ENCODE assay signal across 28 mouse cellular contexts in the genomic region with DNA sequence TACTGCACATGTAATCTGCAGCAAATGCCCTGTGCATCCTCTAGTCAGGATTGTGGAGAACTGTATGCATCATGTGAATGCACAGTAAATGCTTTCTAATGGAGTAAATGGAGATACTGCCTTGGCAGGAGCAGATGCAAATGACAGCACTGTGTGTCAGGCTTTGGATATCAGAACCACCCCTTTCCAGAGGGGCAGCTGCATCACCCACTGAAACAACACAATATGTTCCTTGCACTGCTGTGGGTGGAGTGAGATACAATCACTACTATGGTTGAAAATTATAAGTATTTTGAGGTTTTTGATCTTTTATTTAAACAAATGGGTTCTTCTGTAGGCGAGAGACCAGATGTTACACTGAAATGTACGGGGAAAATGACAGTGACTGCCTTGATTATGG.
DNase-seq lines count a peak whose midpoint lies in the region; TF ChIP-seq lines count a peak whose summit lies in the region.
"Had no signal": no experiment of that assay in that cellular context is flagged by ENCODE, and none has a peak within 500 bp of the region (broad histone marks: within the 10 kb centered on the region; RNA-seq: fewer than 3 reads in every experiment).

No protein-coding gene starts in this region.

- H3K36me3 ChIP-seq in heart, embryonic 10.5 days = no peaks in the 10 kb centered on the region
- H3K36me3 ChIP-seq: embryonic facial prominence, embryonic 12.5 days; G1E; hindbrain, embryonic 13.5 days; liver, embryonic 12.5 days; midbrain, embryonic 12.5 days; neural tube, embryonic 12.5 days had no signal

- H3K27me3 ChIP-seq in heart, embryonic 10.5 days (ENCODE audit: insufficient read depth, poor library complexity, severe bottlenecking) = no peaks in the 10 kb centered on the region
- H3K27me3 ChIP-seq: embryonic facial prominence, embryonic 12.5 days; hindbrain, embryonic 13.5 days; liver, embryonic 12.5 days; midbrain, embryonic 12.5 days; neural tube, embryonic 12.5 days had no signal

- no peak overlapping the region for H3K27ac ChIP-seq in left cerebral cortex, adult 2 months
- no peak overlapping the region for H3K27ac ChIP-seq in heart, embryonic 10.5 days
- H3K27ac ChIP-seq: embryonic facial prominence, embryonic 12.5 days; hindbrain, embryonic 13.5 days; kidney, postnatal 0 days; liver, embryonic 12.5 days; midbrain, embryonic 12.5 days; neural tube, embryonic 12.5 days had no signal

- no peak overlapping the region for H3K4me3 ChIP-seq in left cerebral cortex, adult 2 months
- no peak overlapping the region for H3K4me3 ChIP-seq in heart, embryonic 10.5 days
- H3K4me3 ChIP-seq: embryonic facial prominence, embryonic 12.5 days; hindbrain, embryonic 13.5 days; liver, embryonic 12.5 days; midbrain, embryonic 12.5 days; myocyte; neural tube, embryonic 12.5 days had no signal

- 77% methylated on average over 2 of the region's 2 CpGs for WGBS in heart, embryonic 10.5 days

- DNase-seq in frontal cortex, adult 2 months (ENCODE audit: extremely low spot score in 1 of 2, low spot score in 1 of 2) = peak; percentile 33 to 47
- DNase-seq in frontal cortex, postnatal 14 days (ENCODE audit: low spot score in 2 of 2) = no peak
- peak; percentile 16 for DNase-seq in left cerebral cortex, adult 11 months (ENCODE audit: low spot score)
- DNase-seq in left cerebral cortex, adult 2 months (ENCODE audit: extremely low spot score in 1 of 2, low spot score in 2 of 2) = no peak
- DNase-seq in right cerebral cortex, postnatal 25 days = peak; percentile 4
- DNase-seq in right cerebral cortex, postnatal 4 days = no peak
- DNase-seq in urinary bladder, postnatal 14 days (ENCODE audit: low spot score) = no peak
- DNase-seq in heart, embryonic 10.5 days (ENCODE audit: low spot score) = no peak
- DNase-seq: adrenal gland, adult 8-10 months; cerebellum, adult 11 months; cerebellum, adult 9-10 months; embryo, embryonic 11 days; gastrocnemius, postnatal 25 days; heart, adult 11 months; heart, postnatal 4 days; kidney, adult 8-10 months; kidney, postnatal 4 days; liver, postnatal 0 days; lung, postnatal 36 days; thymus, postnatal 4 days had no signal

- no peaks in the 10 kb centered on the region for H3K9me3 ChIP-seq in heart, embryonic 10.5 days
- H3K9me3 ChIP-seq: embryonic facial prominence, embryonic 12.5 days; G1E; hindbrain, embryonic 13.5 days; liver, embryonic 12.5 days; midbrain, embryonic 12.5 days; neural tube, embryonic 12.5 days had no signal

- no peak for TF ChIP-seq CTCF in left cerebral cortex, adult 2 months (IDR thresholded peaks at IDR 0.05)

- H3K4me1 ChIP-seq in heart, embryonic 10.5 days = no peaks in the 10 kb centered on the region
- H3K4me1 ChIP-seq: embryonic facial prominence, embryonic 12.5 days; hindbrain, embryonic 13.5 days; liver, embryonic 12.5 days; midbrain, embryonic 12.5 days; neural tube, embryonic 12.5 days had no signal

- intact Hi-C loops in left cerebral cortex, adult 2 months (cut with DNase I) = no loop called here

Comparison
In these comparisons a context has a peak if more than half of its experiments do, and no peak if none do; other contexts are left out.
1. DNase-seq: peak in frontal cortex, adult 2 months (2 of 2), left cerebral cortex, adult 11 months (single experiment) and right cerebral cortex, postnatal 25 days (single experiment); none in frontal cortex, postnatal 14 days (0 of 2), left cerebral cortex, adult 2 months (0 of 2), right cerebral cortex, postnatal 4 days (single experiment), urinary bladder, postnatal 14 days (single experiment) and heart, embryonic 10.5 days (single experiment).